Mouse (Mus musculus) kidney, postnatal 0 days (tissue): Measurements from ENCODE around the gene Fkbp14. TPM values are rescaled to one million over a fixed set of nuclear protein-coding genes. Genes with fewer than 3 reads are reported as not detected.
A peak's percentile ranks its signal among the peaks of the same experiment; 100 is the strongest.

ENCODE experiments used
- ATAC-seq: fragments of 200-750 bp; cut with Nextera tagmentation; replicated peaks from 2 replicates; pipeline ENCODE4 v1.8.0; 2017; ENCODE audit warnings: low read depth, moderate number of reproducible peaks, moderate TSS enrichment, moderate library complexity; ENCODE audit not compliant: low FRiP score
- DNase-seq: peaks from one replicate; pipeline ENCODE4 v3.0.0-alpha.2; 2016; ENCODE audit warnings: low spot score
- H3K27ac ChIP-seq: fragments of 300-500 bp; sonication (generic); 2 replicates; pipeline ENCODE4 v1.5.1; 2014; ENCODE audit warnings: mild to moderate bottlenecking
- H3K27me3 ChIP-seq: fragments of 300-500 bp; sonication (generic); 2 replicates; pipeline ENCODE4 v1.6.1; 2014; ENCODE audit warnings: low read length, mixed read lengths; ENCODE audit not compliant: insufficient read depth
- H3K36me3 ChIP-seq: fragments of 300-500 bp; sonication (generic); 2 replicates; pipeline ENCODE4 v1.6.1; 2014; ENCODE audit warnings: low read length, mixed read lengths; ENCODE audit not compliant: insufficient read depth
- H3K4me1 ChIP-seq: fragments of 300-500 bp; sonication (generic); replicated peaks from 2 replicates; pipeline ENCODE4 v1.6.1; 2014; ENCODE audit warnings: antibody characterized with exemption, low read length, mixed read lengths; ENCODE audit not compliant: insufficient read depth
- H3K4me2 ChIP-seq: fragments of 300-500 bp; sonication (generic); 2 replicates; pipeline ENCODE4 v1.6.1; 2014; ENCODE audit warnings: mild to moderate bottlenecking, low read length, moderate library complexity, mixed read lengths
- H3K4me3 ChIP-seq: fragments of 300-500 bp; sonication (generic); replicated peaks from 2 replicates; pipeline ENCODE4 v1.5.1; 2014; ENCODE audit warnings: low read depth, low read length
- H3K9ac ChIP-seq: fragments of 300-500 bp; sonication (generic); 2 replicates; pipeline ENCODE4 v1.6.1; 2014; ENCODE audit warnings: low read depth, low read length
- H3K9me3 ChIP-seq: fragments of 300-500 bp; sonication (generic); replicated peaks from 2 replicates; pipeline ENCODE4 v1.6.1; 2016; ENCODE audit warnings: low read length, inconsistent platforms, mixed read lengths
- CTCF ChIP-seq: IDR thresholded peaks from 2 replicates; pipeline ENCODE4 v1.5.1; 2016; ENCODE audit warnings: antibody characterized with exemption, low read depth, mild to moderate bottlenecking, moderate library complexity
- WGBS: fragments of 180-500 bp; shearing (Covaris S2); extraction: QIAGEN DNeasy Blood & Tissue Kit; methylation state at CpG from one replicate; pipeline ENCODE4 v1.1.7; 2014; 5-methylcytosine and 5-hydroxymethylcytosine counted together
- polyA plus RNA-seq: library from polyadenylated mRNA; unstranded; fragments of >200 nt; fragmentation: Nextera tagmentation; extraction: Ambion mirVana; gene quantifications from 2 replicates; pipeline ENCODE4 v1.2.1, GENCODE M21; 2015

The Fkbp14 gene
- polyA plus RNA-seq, 1 experiment from 2014 or later = 19.8 TPM

DNA sequence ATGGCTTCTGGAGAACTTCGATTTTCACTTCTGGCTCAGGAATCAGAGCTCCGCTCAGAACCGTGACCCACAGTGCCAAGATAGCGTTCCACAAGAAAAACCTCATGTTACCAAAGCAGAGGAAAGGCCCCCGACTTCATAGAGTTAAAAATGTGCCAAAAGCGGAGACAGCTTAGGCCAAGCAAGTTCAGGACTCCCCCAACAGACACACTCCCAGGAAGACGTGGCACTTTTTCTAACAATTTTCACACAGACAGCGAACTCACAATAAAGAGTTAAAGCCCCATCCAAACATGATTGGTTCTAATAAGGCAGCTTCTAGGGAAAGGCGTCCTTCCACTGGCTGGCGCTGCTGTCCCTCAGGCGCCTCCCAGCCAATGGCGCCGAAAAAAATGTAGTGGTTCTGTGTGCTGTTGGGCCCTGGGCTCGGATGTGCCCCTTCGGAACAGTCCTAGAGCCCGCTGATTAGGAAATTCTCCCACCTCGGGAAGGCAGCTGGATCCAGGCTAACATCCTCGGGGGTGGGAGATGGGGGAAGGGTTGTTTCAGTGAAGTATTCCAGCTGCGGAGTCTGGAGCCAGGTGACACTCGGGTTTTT lies 4.1 kb downstream of the Fkbp14 start:
- WGBS = under 1% methylated on average over 20 of the region's 20 CpGs
- Histone ChIP-seq H3K4me1 (peaks cover 23% of the 10 kb centered on the region; the same call in 1 of the 2 replicates), H3K4me2 (peak overlapping the region; percentile 85), H3K9me3 (no peaks in the 10 kb centered on the region), H3K27me3 (no peaks in the 10 kb centered on the region), H3K9ac (peak overlapping the region; percentile 48), H3K36me3 (no peaks in the 10 kb centered on the region), H3K27ac (peak overlapping the region; percentile 85), H3K4me3 (peak overlapping the region; percentile 57)
- peak; percentile 81 for ATAC-seq
- peak; percentile 98 for DNase-seq
- peak; percentile 27; the same call in 1 of the 2 replicates for TF ChIP-seq CTCF

DNA sequence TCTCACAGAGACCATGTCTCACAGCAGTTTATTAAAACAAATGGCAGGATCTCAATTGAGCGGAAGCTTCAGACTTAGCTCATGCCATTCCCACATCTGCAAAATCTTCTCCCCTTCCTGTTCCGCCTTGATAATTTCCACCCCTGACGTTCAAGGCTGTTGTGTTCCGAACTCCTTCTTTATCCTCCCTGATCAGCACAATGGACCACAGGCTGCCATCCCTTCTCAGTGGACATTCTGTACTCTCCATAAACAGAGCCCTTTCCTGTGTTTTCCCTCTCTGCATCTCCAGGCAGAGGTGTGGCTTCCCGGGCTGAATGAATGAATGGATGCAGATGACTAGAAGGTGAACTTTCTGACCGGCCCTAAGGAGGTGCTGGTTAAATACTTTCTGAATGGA lies 5.3 kb downstream of the Fkbp14 start:
- 25% methylated on average over 6 of the region's 6 CpGs for WGBS
- no peaks in the 10 kb centered on the region for H3K9me3 ChIP-seq
- DNase-seq = no peak
- TF ChIP-seq CTCF = no peak
- H3K4me3 ChIP-seq = 0 out of 2 replicates have a peak overlapping the region, but pooled peaks have one; percentile 13
- H3K4me2 ChIP-seq = peak overlapping the region; percentile 49
- ATAC-seq = no peak
- H3K9ac ChIP-seq = 0 out of 2 replicates have a peak overlapping the region, but pooled peaks have one; percentile 13
- H3K27me3 ChIP-seq = no peaks in the 10 kb centered on the region
- H3K27ac ChIP-seq = no peak overlapping the region
- H3K36me3 ChIP-seq = no peaks in the 10 kb centered on the region
- peaks cover 22% of the 10 kb centered on the region; the same call in 1 of the 2 replicates for H3K4me1 ChIP-seq

DNA sequence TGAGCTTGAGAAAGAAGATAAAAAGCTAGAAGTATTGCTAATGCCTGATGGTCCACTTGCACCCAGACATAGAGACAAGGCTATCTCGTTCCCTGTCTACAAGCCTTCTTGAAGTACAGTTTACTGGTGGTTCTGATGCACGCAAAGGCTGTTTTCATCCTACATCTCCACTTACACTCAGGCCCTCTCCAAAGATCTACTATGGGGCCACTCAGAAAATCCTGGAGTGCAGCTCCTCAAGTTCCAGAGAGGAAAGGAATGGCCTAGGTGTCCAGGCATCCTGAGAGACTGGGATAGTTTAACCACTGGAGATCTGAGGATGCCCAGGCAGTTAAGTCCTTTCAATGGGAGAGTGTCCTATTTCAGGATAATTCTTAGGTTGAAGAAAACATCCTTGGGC lies 6.4 kb downstream of the Fkbp14 start:
- H3K27ac ChIP-seq = no peak overlapping the region
- no peak for TF ChIP-seq CTCF
- ATAC-seq = no peak
- 93% methylated on average over 2 of the region's 2 CpGs for WGBS
- no peak overlapping the region for H3K4me2 ChIP-seq
- no peaks in the 10 kb centered on the region for H3K36me3 ChIP-seq
- no peaks in the 10 kb centered on the region for H3K27me3 ChIP-seq
- peaks cover 11% of the 10 kb centered on the region; the same call in 1 of the 2 replicates for H3K4me1 ChIP-seq
- H3K9me3 ChIP-seq = no peaks in the 10 kb centered on the region
- DNase-seq = no peak
- no peak overlapping the region for H3K9ac ChIP-seq
- H3K4me3 ChIP-seq = no peak overlapping the region

DNA sequence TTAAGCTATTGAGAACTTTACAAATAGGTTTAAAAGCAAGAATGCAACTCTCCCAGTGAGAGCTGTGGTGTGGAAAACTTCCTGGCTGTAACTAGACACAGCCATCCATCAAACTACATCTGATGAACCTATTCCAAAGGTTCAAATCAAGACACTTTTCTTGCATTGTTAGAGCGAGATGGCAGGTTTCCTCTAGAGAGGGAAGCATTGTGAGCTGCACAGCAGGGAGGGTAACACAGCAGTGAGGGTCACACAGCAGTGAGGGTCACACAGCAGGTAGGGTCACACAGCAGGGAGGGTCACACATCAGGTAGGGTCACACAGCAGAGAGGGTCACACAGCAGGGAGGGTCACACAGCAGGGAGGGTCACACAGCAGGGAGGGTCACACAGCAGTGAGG lies 8.9 kb downstream of the Fkbp14 start:
- no peak overlapping the region for H3K27ac ChIP-seq
- no peak overlapping the region for H3K4me3 ChIP-seq
- H3K27me3 ChIP-seq = no peaks in the 10 kb centered on the region
- WGBS = 50% methylated on average over 1 of the region's 1 CpGs
- H3K9ac ChIP-seq = no peak overlapping the region
- H3K4me2 ChIP-seq = no peak overlapping the region
- no peaks in the 10 kb centered on the region for H3K9me3 ChIP-seq
- no peak for TF ChIP-seq CTCF
- DNase-seq (no peak), ATAC-seq (no peak)
- peaks cover 5% of the 10 kb centered on the region; the same call in 1 of the 2 replicates for H3K36me3 ChIP-seq
- peaks cover 11% of the 10 kb centered on the region; the same call in 1 of the 2 replicates for H3K4me1 ChIP-seq

DNA sequence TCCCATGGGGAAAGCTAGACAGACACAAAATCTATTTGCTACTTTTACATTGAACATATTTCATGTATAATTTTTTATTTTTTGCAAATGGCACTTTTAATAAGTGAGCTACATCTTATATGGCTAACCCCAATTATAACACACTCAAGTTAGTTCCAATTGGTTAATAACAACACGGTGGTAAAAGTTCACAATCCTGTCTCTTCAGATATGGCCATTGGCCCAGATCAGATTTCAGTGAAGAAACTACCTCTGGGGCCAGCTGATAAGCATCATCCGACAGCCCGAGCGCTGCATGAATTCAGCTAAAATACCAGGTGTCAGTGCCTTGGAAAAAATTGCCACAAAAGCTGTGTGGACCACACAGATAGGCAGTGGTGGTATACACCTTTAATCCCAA lies 9.4 kb downstream of the Fkbp14 start:
- Histone ChIP-seq H3K4me2 (no peak overlapping the region), H3K36me3 (peaks cover 8% of the 10 kb centered on the region; the same call in 1 of the 2 replicates), H3K27ac (no peak overlapping the region), H3K9me3 (no peaks in the 10 kb centered on the region), H3K9ac (no peak overlapping the region), H3K4me1 (peaks cover 11% of the 10 kb centered on the region; the same call in 1 of the 2 replicates), H3K4me3 (no peak overlapping the region), H3K27me3 (no peaks in the 10 kb centered on the region)
- WGBS = 58% methylated on average over 4 of the region's 4 CpGs
- no peak for TF ChIP-seq CTCF
- DNase-seq (no peak), ATAC-seq (no peak)

DNA sequence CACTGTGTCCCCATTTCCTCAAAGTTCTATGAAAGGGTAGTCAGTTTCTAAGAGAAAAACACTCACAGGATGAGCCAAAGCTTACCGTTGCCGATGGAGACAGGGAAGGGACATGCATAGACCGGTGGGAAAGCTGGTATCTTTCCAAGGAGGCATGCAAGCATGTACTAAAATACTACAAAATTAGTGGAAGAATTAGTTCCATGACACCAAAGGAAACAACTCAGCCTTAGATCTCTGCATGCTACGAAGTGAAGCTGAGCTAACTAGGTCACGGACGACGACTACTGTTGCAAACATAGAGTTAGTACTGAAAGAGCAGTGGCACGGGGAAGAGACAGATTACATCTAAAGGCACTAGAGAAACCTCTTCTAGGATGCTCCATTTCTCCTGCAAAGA lies 10.2 kb downstream of the Fkbp14 start:
- H3K27me3 ChIP-seq = no peaks in the 10 kb centered on the region
- no peak overlapping the region for H3K27ac ChIP-seq
- no peak overlapping the region for H3K4me3 ChIP-seq
- peaks cover 11% of the 10 kb centered on the region; the same call in 1 of the 2 replicates for H3K36me3 ChIP-seq
- ATAC-seq (no peak), DNase-seq (no peak)
- H3K4me2 ChIP-seq = no peak overlapping the region
- WGBS = 81% methylated on average over 8 of the region's 8 CpGs
- H3K9ac ChIP-seq = no peak overlapping the region
- TF ChIP-seq CTCF = no peak
- peaks cover 8% of the 10 kb centered on the region; the same call in 1 of the 2 replicates for H3K4me1 ChIP-seq
- H3K9me3 ChIP-seq = no peaks in the 10 kb centered on the region
